Mouse (Mus musculus): ENCODE data around the gene Olfr206. TPM values are rescaled to one million over a fixed set of nuclear protein-coding genes. Genes with fewer than 3 reads are reported as not detected.
"Not testable (repeated sequence)": the region's sequence is repeated elsewhere in the genome, so short reads cannot be mapped to it uniquely, and the experiment has no call there.

Gene Olfr206
- total RNA-seq (2022) = not detected

DNA sequence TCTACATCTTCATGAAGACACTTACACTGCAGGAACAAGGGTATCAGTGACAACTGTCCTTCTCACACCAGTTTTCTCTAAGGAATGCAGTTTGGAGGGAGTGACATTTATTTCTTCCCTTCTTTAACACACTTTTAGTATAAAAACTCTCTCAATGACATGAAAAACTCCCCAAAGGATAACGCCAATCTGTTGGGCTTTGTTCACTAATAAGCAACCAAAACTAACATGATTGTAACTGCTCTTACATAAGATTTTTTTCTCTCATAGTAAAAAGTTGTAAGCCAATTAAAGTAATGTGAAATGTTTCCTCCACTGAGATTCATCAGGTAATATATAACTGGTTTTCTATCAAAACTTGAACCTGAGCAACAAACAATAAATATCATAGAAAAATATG lies at the start of gene Olfr206:
Gene Olfr206, minus strand, starts transcription at position 101 of the 400 bp plus-strand sequence.
- DNase-seq (ENCODE audit: low spot score) = no peak

DNA sequence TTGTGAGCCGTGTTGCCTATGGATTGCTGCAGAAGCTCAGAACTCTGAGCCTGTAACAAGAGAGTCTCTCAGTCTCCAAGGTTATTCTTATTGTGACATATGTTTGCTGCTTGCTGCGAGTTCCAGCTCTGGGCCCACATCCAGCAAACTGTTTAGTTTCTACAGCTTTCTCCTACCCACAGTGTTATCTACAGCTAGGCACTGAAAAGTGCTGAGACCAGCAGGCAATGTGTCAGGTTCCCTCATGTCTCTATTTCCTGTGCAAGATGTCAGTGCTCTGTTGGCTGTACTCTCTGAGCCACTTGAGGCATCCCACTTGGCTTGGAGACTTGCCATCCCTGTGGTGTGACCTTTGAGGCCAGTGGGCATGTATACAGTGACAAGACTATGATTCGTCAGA lies 44.3 kb upstream of the Olfr206 start:
- DNase-seq (ENCODE audit: low spot score) = no peak

DNA sequence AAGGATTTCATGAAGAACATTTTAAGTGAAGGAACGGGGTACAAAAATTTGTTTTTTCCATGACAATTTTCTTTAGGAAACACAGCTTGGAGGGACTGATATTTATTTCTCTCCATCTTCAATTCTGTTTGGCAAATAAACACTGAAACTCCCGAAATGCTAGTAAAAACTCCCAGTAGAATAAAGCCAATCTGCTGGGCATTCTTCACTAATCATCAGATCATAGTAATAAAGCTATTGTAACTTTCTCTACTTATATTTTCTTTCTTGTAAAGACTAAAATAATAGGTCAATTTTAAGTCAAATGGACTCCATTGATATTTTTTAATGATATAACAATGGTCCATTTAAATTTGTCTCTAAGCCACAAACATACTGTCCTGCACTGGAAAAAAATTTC lies 14.8 kb upstream of the Olfr206 start, which contains the start of gene Olfr209:
Gene Olfr209, minus strand, starts transcription at position 101 of the 400 bp plus-strand sequence.
- no peak for DNase-seq (ENCODE audit: low spot score)

GRCm38 (mm10) chr16:59331038-59331437 lies 18.0 kb downstream of the Olfr206 start, which contains the start of gene Olfr205:
Olfr205 (minus strand) TSS chr16:59331138.
- no peak for DNase-seq (ENCODE audit: low spot score)

GRCm38 (mm10) chr16:59323262-59323661 lies 25.8 kb downstream of the Olfr206 start:
- not testable (repeated sequence) for DNase-seq (ENCODE audit: low spot score)

DNA sequence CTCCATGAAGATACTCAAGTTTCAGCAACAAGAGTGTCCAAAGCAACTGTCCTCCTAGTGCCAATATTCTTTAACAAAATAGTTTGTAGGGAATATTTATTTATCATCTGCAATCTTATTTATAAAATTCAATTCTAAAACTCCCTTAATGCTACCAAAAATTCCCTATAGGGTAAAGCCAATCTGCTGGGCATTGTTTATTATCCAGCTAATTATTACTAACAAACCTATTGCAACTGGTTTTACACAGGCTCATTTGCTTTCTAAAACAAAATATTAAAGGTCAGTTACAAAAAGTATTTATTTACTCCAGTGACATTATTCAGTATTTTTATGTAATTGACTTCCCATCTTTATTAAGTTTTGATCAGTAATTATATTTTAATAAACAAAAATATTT lies 30.9 kb downstream of the Olfr206 start, which contains the start of gene Olfr204:
Gene Olfr204, minus strand, starts transcription at position 101 of the 400 bp plus-strand sequence.
- DNase-seq (ENCODE audit: low spot score) = no peak

GRCm38 (mm10) chr16:59298581-59298980 lies 50.5 kb downstream of the Olfr206 start, which contains the start of gene Olfr203:
Olfr203 (plus strand) TSS chr16:59298881.
- no peak for DNase-seq (ENCODE audit: low spot score)

Other genes with a start within 250 kb of the Olfr206 start
- not detected for gene Olfr193, start 237.4 kb downstream of the Olfr206 start, total RNA-seq (2022)
- not detected for gene Olfr194, start 228.2 kb downstream of the Olfr206 start, total RNA-seq (2022)
- not detected for gene Olfr195, start 202.2 kb downstream of the Olfr206 start, total RNA-seq (2022)
- not detected for gene Olfr196, start 178.8 kb downstream of the Olfr206 start, total RNA-seq (2022)
- gene Olfr198, start 145.7 kb downstream of the Olfr206 start, total RNA-seq (2022) = not detected
- gene Olfr199, start 129.5 kb downstream of the Olfr206 start, total RNA-seq (2022) = not detected
- gene Olfr201, start 76.6 kb downstream of the Olfr206 start, total RNA-seq (2022) = not detected
- not detected for gene Olfr202, start 62.5 kb downstream of the Olfr206 start, total RNA-seq (2022)
- gene Olfr203, start 50.4 kb downstream of the Olfr206 start, total RNA-seq (2022) = not detected
- gene Olfr204, start 31.0 kb downstream of the Olfr206 start, total RNA-seq (2022) = not detected
- gene Olfr205, start 18.1 kb downstream of the Olfr206 start, total RNA-seq (2022) = not detected
- gene Olfr209, start 14.7 kb upstream of the Olfr206 start, total RNA-seq (2022) = not detected
- gene Gabrr3, start 58.1 kb upstream of the Olfr206 start, total RNA-seq (2022) = under 1 TPM in 2 of 4 experiments, not detected in 2; 0.12 to 0.13 TPM
- gene Riox2, start 122.5 kb upstream of the Olfr206 start, total RNA-seq (2022) = 10 to 100 TPM; 14.8 to 19.4 (median 17.3) TPM